Mouse (Mus musculus): ENCODE data around the gene Nrap.

Gene Nrap

DNA sequence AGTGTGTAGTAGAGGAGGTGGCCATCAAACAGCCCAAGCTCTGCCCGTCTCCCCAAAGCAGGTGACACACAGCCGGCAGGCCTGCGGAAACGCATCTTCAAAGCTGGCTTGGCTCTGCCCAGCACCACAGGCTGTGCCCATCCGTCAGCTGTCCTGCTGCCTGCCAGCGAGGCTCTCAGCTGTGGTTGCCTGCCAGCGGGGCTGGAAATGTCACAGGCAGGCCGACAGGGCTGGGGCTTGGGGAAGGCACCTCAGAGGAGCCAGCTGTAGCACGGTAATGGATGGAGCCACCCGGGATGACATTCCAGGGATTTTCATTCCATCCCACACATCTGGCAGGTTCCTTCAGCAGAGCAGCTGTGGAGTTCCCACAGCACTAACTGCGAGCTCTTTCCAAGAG lies 89.0 kb downstream of the Nrap start:
- no peak for DNase-seq (ENCODE audit: low spot score)

DNA sequence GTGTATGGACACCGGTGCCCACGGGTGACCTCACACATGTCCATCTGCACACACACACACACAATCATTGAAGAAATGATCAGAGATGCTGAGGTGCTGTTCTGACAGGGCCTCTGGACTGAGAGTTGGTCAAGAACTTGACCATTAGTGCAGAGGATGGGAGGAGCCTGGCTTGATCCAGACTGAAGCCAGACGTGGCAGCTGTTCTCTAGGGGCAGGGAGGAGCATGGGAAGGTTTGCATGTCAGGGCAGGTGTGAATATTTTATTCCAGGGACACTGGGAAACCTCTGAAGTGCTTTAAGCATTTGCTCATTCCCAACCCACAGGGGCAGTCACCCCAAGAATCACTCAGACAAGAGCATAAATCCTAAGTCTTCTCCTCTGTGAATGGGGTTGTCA lies 92.6 kb downstream of the Nrap start:
- DNase-seq (ENCODE audit: low spot score) = no peak

DNA sequence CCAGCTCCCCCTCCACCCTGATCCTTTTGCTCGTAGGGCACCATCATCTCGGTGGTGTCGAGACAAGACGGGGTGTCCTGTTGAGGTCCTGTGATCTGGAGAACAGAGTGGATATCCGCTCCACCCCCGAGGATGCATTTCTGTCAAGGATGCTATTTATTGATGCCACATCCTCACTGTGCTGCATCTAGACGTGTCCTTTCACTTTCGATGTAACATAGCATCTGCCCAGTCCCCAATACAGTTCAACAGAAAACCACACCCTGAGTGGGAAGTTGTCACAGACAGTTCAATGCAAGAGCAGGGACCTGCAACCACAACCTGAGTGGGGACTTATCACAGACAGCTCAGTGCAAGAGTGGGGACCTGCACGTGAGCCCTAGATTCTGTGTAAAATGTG lies 93.2 kb downstream of the Nrap start:
- DNase-seq (ENCODE audit: low spot score) = no peak

DNA sequence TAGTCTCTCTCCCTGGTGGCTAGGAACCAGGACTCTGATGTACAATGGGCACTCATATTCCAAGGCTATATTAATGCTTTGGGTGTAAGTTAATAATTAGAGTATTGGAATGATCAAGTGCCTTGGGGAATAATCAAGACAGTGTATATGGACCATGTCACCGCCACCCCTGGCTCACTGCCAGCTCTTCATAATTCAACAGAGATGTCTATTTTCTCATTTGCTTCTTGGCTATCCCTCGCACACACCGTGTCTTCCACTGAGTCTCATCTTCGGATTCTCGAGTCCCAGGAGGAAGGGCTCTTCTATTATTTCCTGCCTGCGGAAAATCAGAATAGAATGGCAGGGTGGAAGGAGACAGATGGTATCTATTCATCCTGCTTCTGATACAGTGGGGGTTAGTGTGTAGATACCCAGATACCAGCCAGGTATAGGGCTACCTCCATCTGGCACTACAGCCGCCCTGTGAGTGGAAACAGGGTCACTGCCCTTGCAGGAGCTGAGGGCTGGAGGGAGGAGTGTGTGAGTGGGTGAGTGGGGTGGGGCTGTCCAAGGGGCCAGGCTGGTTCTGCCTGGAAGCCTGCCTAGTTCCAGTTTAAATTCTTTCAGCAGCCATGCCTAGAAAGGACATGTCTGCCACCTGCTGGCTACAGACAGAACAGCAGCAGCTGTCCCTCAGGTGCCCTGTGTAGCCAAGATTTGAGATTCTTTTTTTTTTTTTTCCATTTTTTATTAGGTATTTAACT lies 95.0 kb downstream of the Nrap start:
- peak; percentile 39 for DNase-seq (ENCODE audit: low spot score)

DNA sequence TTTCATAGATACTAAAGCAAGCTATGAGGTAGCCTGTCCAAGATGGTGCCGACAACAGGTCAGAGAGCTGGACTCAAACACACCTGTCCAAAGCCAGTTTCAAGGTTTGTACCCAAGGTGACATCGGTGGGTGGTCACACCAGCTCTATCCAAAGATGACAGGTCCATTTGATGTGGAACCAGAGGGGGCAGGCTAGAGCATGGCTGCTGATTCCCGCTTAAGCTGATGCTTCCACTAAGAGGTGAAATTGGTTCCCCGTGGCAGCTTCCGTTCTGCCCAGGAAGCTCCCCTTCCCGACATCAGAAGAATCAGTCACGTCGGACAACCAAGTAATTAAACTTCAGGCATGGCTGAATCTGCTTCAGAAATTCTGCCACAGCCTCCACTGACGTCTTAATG lies 97.5 kb downstream of the Nrap start:
- no peak for DNase-seq (ENCODE audit: low spot score)

DNA sequence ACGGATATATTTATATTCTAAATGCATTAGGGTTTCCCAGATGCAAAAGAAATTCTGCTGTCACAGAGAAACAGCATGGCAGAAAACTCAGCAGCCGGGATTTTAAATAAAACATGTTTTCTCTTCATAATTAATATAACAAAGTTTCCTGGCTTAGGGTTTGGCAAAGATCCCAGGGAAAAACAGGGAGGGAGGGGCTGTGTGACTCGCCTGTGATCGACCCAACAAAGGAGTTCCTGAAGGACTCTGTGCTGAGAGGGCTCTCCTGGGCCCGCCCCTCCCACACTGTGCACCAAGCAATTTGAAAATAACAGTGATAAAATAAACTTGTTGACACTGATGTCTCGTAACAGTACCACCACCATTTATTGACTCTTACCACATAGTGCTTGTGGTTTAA lies 97.9 kb downstream of the Nrap start:
- DNase-seq (ENCODE audit: low spot score) = no peak

DNA sequence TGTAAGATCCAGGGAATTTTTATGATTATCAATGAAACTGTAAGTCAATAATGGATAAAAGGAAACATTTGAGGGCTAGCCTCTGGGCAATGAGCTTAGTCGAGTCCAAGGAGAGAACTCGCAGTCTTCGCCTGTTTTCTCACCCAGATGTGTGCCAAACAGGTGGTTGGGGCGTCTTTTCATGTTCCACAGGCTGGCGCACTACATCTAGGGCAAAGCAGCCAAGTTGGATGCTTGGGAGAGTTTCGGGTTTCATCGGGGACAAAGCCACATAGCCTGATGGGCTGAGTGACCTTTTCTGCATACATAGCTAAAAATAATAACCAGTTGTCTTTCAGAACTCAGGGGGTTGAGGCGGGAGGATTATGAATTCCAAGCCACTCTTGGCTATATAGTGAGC lies 100.2 kb downstream of the Nrap start:
- no peak for DNase-seq (ENCODE audit: low spot score)

DNA sequence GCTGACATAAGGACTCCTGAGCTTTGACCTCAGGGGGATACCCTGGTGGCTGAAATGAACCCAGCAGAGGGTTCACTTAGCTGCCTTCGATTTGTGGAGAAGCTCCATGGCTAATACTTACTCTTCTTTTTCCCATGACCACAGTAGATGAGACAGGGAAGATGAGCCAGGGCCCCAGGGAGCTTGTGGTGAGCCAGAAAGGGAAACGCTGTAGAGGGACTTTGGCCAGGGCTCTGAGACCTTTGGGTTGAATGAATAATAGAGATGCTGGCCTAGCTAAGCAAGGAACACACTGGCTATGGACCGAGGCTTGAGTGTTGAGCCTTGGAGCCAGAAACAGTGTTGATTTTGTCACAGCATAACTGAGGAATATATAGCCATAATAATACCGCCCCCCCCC lies 101.4 kb downstream of the Nrap start:
- DNase-seq (ENCODE audit: low spot score) = no peak

DNA sequence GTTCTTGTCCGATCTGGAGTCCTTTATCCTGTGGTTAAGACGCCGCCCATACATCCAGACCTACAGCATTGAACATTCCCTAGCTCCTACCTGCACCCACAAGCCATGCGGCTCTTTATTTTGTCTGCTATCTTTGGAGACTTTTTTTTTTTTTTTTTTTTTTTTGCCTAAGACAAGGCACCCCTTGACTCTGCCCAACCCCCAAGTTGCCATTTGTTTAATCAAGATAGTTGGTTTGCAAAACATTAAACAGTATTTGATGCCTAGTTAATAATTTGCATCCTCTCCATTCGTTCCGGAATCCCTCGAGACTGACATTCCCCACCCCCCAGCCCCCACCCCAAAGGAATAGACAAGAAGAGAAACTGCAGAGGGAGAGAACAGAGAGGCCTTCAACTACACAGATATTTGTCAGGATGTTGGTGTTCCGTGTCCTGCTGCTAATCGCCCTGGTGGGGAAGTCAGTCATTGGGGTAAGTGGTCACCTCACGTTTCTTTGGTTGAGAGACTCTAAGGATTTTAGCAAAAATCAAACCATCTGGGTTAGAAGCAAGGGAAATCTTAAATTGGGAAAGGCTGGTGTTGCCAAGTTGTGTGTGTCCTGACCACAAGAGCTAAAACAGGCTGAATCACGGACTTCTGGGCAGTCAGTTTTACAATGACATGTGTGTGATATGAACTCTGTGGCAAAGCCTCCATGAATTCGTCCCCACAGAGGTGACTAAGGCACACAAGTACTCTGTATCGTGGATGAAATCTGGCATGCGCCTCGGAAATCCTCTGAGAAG lies 102.1 kb downstream of the Nrap start:
- no peak for DNase-seq (ENCODE audit: low spot score)

DNA sequence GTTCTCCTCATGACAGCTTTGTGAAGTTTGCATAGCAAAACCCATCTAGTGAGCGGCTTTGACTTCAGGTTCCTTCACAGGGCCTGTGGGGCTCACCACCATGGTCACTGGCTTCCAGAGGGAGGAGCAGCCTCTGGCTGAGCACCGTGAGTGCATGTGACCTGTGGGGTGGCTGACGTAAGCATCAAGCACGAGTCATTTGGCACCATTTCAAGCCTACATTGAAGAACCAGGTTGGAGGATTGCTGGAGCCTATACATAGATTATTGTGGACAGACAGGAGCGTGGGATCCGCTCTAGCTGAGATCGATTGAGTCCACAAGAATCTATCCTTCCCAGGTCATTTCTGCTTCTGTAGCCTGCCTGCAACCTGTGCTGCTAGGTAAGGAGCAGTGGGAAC lies 103.0 kb downstream of the Nrap start, which contains the start of gene Habp2:
TSS of gene Habp2 (plus strand) at position 272 of the 400 bp plus-strand sequence.
- DNase-seq (ENCODE audit: low spot score) = no peak

DNA sequence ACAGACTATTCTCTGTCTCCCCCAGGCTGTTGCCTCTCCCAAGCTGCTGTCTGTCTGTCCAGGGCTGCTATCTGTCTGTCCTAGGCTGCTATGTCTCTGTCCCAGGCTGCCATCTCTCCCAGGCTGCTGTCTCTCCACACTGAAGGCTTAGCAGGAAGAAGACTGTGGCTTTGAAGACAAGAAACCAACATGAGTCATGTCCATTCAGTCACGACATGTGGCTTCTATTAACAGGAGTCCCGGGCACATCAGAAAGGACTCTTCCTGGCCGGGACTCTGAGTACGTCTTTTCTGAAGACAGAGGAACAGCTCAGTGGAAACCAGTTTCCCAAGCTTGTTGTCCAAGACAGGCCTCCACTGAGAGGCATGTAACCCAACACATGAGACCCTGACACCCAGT lies 104.6 kb downstream of the Nrap start:
- DNase-seq (ENCODE audit: low spot score) = no peak

DNA sequence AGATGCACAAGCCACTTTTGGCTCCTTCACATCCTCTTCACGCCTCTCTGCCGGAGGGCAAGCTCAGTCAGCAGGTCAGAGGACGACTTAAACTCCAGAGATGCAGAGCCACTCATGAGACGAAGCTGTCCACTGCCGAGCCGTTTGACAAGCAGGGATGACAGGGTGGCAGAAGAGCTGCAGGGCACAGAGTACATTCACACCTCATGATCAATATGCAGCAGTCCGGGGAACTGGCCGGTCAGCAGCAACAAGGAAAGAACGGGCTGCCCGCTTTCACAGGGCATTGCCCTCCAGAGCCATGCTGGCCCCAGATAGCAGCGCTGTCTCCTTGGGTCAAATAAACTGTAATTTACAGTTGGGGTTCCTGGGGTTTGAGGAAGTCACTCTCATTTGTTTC lies 111.5 kb downstream of the Nrap start:
- DNase-seq (ENCODE audit: low spot score) = no peak

DNA sequence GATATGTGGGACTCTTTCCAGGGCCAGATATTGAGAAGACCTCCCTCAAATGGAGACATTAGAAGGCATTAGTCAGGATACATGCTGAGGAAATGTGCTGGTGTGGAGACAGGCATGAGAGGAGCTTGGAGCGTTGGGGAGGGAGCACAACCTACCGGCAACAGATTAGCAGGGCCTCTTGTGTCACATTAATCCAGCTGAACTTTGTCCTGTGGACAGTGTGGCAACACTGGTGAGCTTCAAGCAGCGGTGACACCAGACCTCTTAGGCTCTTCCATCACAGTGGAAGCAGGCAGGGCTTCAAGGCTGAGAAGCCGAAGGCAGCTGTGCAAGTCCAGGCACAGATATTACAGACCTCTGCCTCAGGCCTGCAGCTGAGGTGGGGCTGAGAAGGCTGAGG lies 111.9 kb downstream of the Nrap start:
- DNase-seq (ENCODE audit: low spot score) = no peak

DNA sequence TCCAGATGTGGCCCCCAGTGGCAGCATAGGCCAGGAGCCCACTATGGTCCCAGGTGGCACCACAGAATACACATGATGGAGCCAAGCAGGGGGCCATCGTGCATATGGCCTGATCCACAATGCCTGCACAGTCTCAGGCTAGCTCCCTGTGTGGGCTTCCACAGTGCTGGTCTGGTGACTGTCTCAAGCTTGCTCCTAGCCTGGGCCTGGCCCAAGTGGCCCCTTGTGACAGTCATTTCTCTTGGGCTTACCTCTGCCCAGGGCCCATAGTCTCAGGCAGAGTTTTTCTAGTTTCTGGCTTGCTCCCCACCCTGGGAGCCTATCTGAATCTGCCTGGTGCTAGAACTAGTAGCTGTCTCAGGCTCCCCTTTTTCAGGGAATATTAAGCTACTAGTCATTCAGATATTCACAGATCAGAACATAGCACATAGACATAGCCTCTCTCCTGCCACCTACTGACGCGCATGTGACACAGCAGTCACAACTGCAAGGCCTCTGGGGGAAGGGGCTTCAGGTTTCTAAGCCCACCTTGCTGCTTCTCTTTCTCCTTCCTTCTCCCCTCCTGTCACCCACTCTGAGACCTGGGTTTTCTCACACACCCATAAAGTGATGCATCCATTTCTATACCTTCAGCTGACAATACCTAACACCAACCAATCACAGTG lies 112.6 kb downstream of the Nrap start:
- DNase-seq (ENCODE audit: low spot score) = no peak

DNA sequence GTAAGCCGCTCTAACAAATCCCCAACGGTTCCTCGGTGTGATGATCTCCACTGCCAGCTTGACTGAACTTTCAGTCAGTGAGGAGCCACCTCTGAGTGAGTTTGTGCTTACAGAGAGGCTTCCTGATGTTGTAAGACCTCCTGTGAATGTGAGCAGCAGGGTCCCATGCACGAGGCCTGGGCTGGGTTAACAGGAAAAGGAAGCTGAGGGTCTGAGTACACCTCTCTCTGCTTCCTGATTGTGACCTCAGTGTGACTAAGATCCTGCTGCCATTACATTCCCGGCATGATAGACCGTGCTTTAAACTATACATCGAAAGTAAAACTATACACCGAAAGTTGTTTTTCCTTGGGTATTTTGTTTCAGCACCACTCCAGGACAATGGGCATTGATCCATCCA lies 117.8 kb downstream of the Nrap start:
- DNase-seq (ENCODE audit: low spot score) = no peak

Data from ovary, postnatal 10 days (tissue).